Mouse (Mus musculus) left cerebral cortex, postnatal 25 days (tissue): ENCODE data around the gene Lrrc41. TPM values are rescaled to one million over a fixed set of nuclear protein-coding genes. Genes with fewer than 3 reads are reported as not detected.

ENCODE experiments used
- DNase-seq, 2 experiments: peaks; one replicate each; pipeline ENCODE4 v3.0.0; 2022; ENCODE audit warnings: low spot score in 2 of 2, mixed read lengths in 1 of 2
- intact Hi-C: fragments of 180-260 bp; cut with DNase I; formaldehyde crosslinking; loops from one replicate; pipeline ENCODE4 v1.15.1; 2025
- total RNA-seq, 2 experiments: library from RNA; stranded (reverse); gene quantifications; 2 replicates each; pipeline ENCODE4 v1.2.3; 2021

Lrrc41 gene
- 10 to 100 TPM; 45.3 to 47.7 TPM for total RNA-seq

- DNase-seq, result peak; percentile 98
- intact Hi-C loops, result no loop called here
These were observed at the start of gene Lrrc41, which contains the start of gene Uqcrh for GRCm38 (mm10) chr4:116074861-116075620. Gene Lrrc41, plus strand, starts transcription at chr4:116075269. Gene Uqcrh, minus strand, starts transcription at chr4:116075071.

DNA sequence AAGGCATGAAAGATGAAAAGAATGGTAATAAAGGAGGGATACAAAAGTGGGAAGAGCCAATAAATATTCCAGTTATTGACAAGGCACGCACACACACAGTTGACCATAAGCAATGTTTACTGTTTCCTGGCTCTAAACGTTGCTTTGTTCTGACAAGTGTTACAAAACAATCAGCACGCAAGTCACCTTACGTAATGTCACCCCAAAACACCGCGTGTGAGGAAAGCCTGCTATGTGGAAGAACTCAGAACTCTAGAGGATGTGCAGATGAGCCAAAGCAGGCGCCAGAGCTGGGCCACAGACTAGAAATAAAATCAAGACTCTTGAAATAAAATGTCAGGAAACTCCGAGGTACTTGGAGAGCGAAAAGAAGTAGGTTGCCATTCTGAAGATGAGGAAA is 42.2 kb upstream of the Lrrc41 start:
- peak in 1 of 2 experiments; percentile 54 for DNase-seq
- intact Hi-C loops, result loop anchor here (2.0 kb wide), 1 partner anchor 16 kb away; the partner anchor contains the start of gene Faah

DNA sequence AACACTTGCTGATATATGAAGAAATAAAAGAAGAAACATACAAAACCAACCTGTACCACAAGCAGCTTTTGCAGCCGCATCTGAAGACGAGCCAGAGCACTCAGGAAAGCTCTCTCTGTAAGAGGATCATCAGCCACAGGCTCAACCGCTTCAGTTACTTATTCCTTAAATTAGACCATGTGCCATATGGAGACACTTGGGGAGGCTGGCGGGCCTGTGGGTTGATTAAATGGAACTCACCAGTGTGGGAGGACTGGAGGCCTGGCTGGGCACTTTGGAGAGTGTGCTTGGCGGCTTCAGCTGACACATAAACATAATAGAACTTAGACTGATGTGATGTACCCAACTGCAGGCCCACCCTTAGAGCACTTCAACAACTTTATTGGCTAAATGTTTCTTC is 41.7 kb upstream of the Lrrc41 start:
- peak; percentile 48 to 90 for DNase-seq
- intact Hi-C loops, result loop anchor here (2.0 kb wide), 1 partner anchor 17 kb away; the partner anchor contains the start of gene Faah

DNA sequence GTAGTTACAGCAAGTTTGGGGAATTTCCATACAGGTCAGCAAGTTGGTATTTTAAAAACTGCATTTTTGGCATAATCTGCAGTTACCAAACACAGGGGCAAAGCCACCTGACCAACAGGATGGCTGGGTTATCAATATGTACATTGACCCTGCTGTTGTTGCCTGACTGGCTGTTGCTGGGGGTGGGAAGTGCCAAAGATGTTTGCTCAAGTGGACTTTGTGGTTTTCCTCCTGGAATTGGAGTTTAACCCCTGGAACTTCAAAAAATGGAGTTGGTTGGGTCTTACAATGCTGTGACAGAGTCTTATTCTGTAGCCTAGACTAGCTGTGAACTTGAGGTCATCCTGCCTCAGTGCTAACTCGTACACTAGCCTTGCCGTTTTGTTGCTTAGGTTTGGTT is 34.6 kb upstream of the Lrrc41 start:
- intact Hi-C loops, result loop anchor here (10.0 kb wide), 1 partner anchor 136 kb away; no protein-coding TSS in a partner anchor
- DNase-seq, result no peak

GRCm38 (mm10) chr4:116042186-116042585 is 32.9 kb upstream of the Lrrc41 start:
- intact Hi-C loops, result loop anchor here (10.0 kb wide), 1 partner anchor 137 kb away; no protein-coding TSS in a partner anchor

DNA sequence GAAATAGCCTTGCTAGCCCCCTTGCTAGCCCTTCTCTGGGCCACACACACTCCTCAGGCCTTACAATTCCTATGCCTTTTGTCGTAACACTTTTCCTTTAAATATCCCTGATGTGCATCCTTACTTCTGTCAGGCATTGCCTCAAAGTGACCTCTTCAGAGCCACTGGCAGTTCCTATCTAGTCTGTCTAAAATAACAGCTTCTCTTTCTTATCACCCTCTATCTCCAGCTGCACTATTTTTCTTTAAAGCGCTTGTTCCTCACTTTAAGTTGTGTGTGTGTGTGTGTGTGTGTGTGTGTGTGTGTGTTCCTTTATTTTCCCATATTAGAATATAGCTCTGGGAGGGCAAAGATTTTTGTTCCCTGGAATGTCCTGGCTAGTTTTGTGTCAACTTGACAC is 28.5 kb upstream of the Lrrc41 start:
- intact Hi-C loops, result loop anchor here (10.0 kb wide), 1 partner anchor 142 kb away; no protein-coding TSS in a partner anchor
- no peak for DNase-seq

More at GRCm38 (mm10) chr4:116042186-116042585, 32.9 kb upstream of the Lrrc41 start:
- no peak for DNase-seq

DNA sequence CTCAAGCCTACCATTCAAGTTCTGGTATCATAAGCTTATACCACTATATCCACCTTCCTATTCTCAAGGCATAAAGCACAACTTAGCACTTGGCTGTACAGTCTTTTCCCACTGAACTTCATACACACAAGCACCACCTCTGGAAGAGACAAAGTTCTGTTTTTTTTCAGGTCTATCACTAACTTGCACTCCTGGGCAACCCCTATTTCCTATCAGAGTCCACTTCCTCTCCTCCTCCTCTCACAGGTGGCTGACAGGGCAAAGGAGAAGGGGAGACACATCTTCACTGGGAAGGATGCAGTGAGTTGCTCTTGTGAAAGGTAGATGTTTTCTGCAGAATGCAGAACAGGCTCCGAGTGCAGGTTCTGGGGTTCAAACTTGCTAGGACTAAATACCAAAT is 27.4 kb upstream of the Lrrc41 start:
- intact Hi-C loops, result loop anchor here (10.0 kb wide), 1 partner anchor 143 kb away; no protein-coding TSS in a partner anchor
- DNase-seq, result no peak

DNA sequence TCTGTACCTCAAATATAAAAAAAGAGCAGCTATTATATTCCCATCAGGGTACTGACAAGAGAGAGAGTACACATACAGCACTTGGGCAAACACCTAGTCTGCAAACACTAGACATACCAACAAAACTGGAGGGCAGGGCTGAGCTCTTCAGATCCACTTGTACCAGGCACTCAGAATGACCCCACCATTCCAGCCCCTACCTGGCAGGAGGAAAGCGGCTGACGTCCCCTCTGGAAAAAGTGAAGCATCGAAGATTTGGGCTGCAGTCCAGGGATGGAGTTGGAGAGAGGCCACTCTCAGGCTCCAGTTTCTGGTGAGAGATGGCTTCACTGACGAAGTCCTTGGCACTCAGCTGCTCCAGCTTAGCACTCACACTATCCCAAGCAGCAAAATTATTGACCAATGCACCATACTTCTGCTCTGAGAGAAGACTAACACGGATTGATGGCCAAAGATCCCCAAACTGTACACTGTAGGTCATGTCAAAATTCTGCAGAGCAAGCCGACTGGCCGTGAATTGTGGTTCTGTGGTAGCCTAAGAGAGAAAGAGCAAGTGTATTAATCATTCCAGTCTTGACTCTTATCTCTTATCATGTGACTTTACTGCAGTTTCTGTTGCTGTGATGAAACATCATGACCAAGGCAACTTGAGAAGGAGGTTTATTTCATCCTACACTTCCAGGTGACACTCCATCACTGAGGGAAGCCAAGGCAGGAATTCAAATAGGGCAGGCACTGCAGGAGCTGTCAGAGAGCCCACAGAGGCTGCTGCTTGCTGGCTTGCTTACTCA is 26.7 kb upstream of the Lrrc41 start:
- intact Hi-C loops, result loop anchor here (10.0 kb wide), 1 partner anchor 144 kb away; no protein-coding TSS in a partner anchor
- DNase-seq, result no peak

DNA sequence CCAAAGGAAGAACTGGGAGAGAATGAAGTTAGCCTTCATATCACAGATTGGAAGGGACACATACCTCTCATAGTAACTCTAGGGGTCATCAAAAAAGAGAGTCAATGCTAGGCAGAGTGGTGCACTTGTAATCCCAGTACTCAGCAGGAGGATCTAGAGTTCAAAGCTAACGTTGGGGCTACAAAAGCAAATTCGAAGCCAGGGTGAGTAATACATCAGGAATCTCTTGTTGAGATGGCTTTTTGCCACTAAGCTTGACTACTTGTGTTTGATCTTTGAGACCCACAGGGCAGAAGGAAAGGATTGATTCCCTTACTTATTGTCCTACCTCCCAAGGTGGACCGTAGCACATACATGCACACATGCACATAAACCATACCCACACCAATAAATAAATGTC is 25.9 kb upstream of the Lrrc41 start:
- DNase-seq, result no peak
- intact Hi-C loops, result loop anchor here (10.0 kb wide), 1 partner anchor 144 kb away; no protein-coding TSS in a partner anchor

DNA sequence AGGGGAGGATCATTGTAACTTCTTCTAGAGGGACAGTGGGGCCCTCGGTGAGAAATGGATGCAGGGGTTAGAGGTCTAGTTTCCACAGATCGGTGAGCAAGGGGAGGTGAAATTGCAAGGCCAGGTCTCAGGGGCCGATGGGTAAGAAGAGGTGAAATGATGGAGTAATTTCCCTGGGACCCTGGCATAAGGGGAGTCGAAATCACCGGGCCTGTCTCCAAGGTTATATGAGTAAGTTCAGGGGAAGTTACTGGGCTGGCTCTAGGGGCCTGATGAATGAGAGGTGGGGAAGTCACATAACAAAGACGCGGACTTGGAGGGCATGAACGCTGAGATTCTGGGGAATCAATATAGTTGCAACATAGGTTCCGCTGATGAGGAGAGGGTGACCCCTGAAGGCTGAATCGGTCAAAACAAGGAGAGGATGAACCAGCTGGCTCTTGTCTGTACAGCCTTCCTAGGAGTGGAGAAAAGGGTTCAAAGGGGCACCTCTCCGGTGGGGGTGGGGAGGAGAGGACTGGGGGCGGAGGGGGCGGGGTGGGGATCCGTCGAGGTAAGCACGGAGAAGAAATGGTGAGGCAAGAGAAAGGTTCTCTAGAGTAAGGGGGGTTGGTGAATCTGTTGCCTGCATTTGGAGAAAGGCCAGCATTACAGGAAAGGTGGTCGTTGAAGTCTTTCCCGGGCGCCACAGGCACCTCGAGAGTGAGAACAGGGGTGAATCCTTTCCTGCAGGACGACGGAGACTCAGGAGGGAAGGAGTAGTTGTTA is 22.4 kb upstream of the Lrrc41 start:
- intact Hi-C loops, result loop anchor here (5.0 kb wide), 1 partner anchor 35 kb away; the partner anchor contains the start of gene Faah
- no peak for DNase-seq

DNA sequence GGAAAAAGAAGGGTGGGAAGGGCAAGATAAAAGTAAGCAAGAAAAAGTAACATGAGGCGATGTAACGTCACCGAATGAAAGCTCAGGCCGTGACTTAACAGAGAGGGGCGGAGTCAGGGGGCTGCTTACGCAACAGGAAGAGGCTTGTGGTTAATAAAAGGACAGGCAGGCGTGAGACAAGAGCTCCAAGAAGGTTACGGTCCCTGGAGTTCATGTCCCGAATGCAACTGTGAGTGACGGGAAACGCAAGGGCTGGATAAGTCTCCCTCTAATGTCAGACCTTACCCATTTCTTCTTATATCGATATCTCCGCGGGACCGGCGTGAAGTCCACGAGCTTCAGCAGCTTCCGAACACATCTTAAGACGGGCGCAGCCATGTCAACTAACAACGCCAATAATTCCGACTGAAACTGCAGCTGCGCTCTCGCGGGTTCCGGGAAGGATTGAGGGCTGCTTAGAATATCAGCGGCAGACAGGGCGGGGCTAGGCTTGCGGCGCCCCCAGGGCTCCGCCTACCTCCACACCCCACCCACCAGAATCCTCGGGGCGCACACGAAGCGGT is 21.6 kb upstream of the Lrrc41 start, which contains the start of gene Nsun4:
Gene Nsun4, minus strand, starts transcription at position 478 of the 563 bp plus-strand sequence.
- intact Hi-C loops, result loop anchor here (5.0 kb wide), 1 partner anchor 36 kb away; the partner anchor contains the start of gene Faah

GRCm38 (mm10) chr4:116057559-116057958 is 17.5 kb upstream of the Lrrc41 start:
- intact Hi-C loops, result no loop called here
- DNase-seq, result no peak

More for the DNA sequence above, 21.6 kb upstream of the Lrrc41 start, which contains the start of gene Nsun4:
- DNase-seq, result peak; percentile 89 to 94

- DNase-seq, result no peak
- intact Hi-C loops, result no loop called here
These were observed 15.9 kb upstream of the Lrrc41 start for GRCm38 (mm10) chr4:116059012-116059726.

DNA sequence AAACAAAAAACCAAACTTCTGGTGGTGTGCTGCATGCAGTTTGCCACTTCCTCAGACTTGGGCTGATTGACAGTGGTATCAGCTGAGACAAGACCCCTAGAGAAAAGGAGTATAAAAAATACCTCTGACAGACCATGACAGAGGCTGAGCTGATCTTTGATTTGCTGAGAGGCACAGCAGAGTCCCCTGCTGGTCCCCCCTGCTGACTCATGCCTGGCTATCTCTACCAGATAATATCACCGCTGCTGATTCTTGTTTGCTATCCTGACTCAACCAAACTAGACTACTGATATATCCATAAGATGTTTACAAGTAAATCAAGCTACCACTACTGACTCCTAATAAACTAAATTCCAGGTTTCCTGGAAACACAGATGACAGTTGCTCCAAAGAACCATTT is 11.2 kb upstream of the Lrrc41 start:
- intact Hi-C loops, result no loop called here
- no peak for DNase-seq

GRCm38 (mm10) chr4:116070116-116070515 is 5.0 kb upstream of the Lrrc41 start:
- intact Hi-C loops, result no loop called here
- no peak for DNase-seq

GRCm38 (mm10) chr4:116073146-116073545 is 1.9 kb upstream of the Lrrc41 start:
- intact Hi-C loops, result no loop called here
- no peak for DNase-seq

- intact Hi-C loops, result no loop called here
- no peak for DNase-seq
These were observed 859 bp upstream of the Lrrc41 start for GRCm38 (mm10) chr4:116074145-116074675.
